Mouse (Mus musculus) brain, embryonic 18.5 days (tissue): ENCODE measurements at regions not wholly inside any gene's neighbourhood (a gene's known extent, or its start where the extent isn't known, plus 50 kb on each side); places are given as distances from the start of the nearest gene placed in this dataset.

Source experiments
- DNase-seq: peaks from one replicate; pipeline ENCODE4 v3.0.0-alpha.2; 2012; ENCODE audit warnings: low read depth, low spot score

- DNase-seq: no peak
These were observed 116.9 kb upstream of the Egln3 start for GRCm38 (mm10) chr12:54320533-54320932.

GRCm38 (mm10) chr12:54316980-54317471 lies 113.4 kb upstream of the Egln3 start:
- no peak for DNase-seq

GRCm38 (mm10) chr12:54316066-54316567 lies 112.5 kb upstream of the Egln3 start:
- DNase-seq: no peak

GRCm38 (mm10) chr12:54314153-54314552 lies 110.5 kb upstream of the Egln3 start:
- DNase-seq: no peak

GRCm38 (mm10) chr12:54313211-54313845 lies 109.7 kb upstream of the Egln3 start:
- no peak for DNase-seq

- no peak for DNase-seq
These were observed 109.0 kb upstream of the Egln3 start for GRCm38 (mm10) chr12:54312522-54313210.

GRCm38 (mm10) chr12:54311896-54312521 lies 108.3 kb upstream of the Egln3 start:
- no peak for DNase-seq

- no peak for DNase-seq
These were observed 106.2 kb upstream of the Egln3 start for GRCm38 (mm10) chr12:54309874-54310273.

- no peak for DNase-seq
These were observed 105.6 kb upstream of the Egln3 start for GRCm38 (mm10) chr12:54309219-54309618.

- DNase-seq: no peak
These were observed 101.5 kb upstream of the Egln3 start for GRCm38 (mm10) chr12:54305135-54305630.

- DNase-seq: no peak
These were observed 100.1 kb upstream of the Egln3 start for GRCm38 (mm10) chr12:54303746-54304145.

- no peak for DNase-seq
These were observed 95.8 kb upstream of the Egln3 start for GRCm38 (mm10) chr12:54299506-54299905.

- no peak for DNase-seq
These were observed 89.6 kb upstream of the Egln3 start for GRCm38 (mm10) chr12:54293248-54293647.

GRCm38 (mm10) chr12:54290311-54290710 lies 86.7 kb upstream of the Egln3 start:
- DNase-seq: no peak

- no peak for DNase-seq
These were observed 85.1 kb upstream of the Egln3 start for GRCm38 (mm10) chr12:54288747-54289146.

GRCm38 (mm10) chr12:54288041-54288502 lies 84.4 kb upstream of the Egln3 start:
- DNase-seq: no peak

GRCm38 (mm10) chr12:54286911-54287819 lies 83.5 kb upstream of the Egln3 start:
- DNase-seq: no peak

GRCm38 (mm10) chr12:54283646-54284045 lies 80.0 kb upstream of the Egln3 start:
- no peak for DNase-seq

- DNase-seq: no peak
These were observed 79.4 kb upstream of the Egln3 start for GRCm38 (mm10) chr12:54283011-54283410.

GRCm38 (mm10) chr12:54282281-54282921 lies 78.7 kb upstream of the Egln3 start:
- no peak for DNase-seq

GRCm38 (mm10) chr12:54280457-54280856 lies 76.8 kb upstream of the Egln3 start:
- DNase-seq: no peak
